Mouse (Mus musculus) ES-Bruce4 (cell line): ENCODE results near the gene Kcnmb2.

Source experiments
- CTCF ChIP-seq: IDR thresholded peaks from one replicate; pipeline ENCODE4 v1.8.1; 2011; ENCODE audit warnings: low read depth, low read length
- EP300 ChIP-seq: IDR thresholded peaks from 2 replicates; pipeline ENCODE4 v1.6.1; 2011; ENCODE audit warnings: low read depth, low read length; ENCODE audit not compliant: insufficient read depth
- POLR2A ChIP-seq: IDR thresholded peaks from one replicate; pipeline ENCODE4 v1.8.1; 2011; ENCODE audit warnings: low read length; ENCODE audit not compliant: insufficient read depth

DNA sequence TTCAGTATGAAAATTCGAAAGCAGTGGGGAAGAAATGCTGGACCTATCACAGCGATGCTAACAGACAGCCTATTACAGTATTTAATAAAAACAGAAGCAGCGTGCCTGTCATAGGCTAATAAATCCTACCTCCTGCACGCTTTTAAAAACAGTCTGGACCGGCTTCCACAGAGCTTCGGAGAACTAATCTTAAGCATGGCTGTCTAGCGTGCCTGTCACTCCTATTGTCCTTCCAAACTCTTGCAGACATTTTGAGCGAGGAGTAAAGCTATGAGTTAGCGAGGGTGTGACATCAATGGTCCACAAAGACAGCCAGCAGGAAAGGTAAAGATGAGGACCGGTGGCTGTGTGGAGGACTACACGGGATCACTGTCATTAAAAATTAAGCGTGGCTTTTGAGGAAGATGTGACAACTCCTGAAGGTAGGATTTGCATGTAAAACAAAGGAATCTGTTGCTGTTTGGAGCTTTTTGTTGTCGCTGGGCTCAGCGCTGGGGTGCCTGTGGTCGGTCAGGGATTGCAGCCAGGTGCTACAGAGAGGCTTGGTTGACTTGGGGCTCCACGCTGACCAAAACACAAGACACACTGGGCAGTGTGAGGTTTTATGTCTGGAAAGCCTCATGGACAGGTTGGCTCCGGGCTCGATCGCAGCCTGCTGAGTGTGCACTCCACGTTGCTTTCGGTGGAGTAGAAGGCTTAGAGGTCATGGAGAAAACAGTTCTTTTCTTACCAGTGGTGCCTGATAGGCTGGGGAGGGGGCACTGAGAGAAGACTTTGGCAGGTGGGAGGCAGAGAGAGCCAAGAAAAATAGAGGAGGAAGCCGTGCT is at the start of gene Kcnmb2:
- TF ChIP-seq CTCF (no peak), POLR2A (no peak), EP300 (no peak)
